ENCODE assay signal across 11 mouse cellular contexts in the genomic region with DNA sequence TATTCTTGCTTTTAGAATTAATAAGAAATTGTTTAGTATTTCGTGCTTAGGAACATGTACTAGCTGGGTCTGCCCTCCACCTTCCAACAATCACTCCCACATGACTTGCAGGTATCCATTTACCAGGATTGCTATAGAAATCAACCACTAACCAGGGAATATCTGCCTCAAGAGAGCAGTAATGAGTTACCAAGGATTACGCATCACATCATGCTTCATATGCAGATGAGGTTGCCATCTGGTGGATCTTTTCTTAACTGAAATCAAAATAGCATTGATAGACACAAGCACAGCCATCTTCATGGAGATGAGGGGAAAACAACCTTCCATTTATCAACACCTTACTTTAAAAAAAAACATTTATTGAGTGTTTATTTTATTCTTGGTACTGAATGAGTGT. TPM values are rescaled to one million over a fixed set of nuclear protein-coding genes. Genes with fewer than 3 reads are reported as not detected.
A peak's percentile ranks its signal among the peaks of the same experiment; 100 is the strongest.
DNase-seq lines count a peak whose midpoint lies in the region; ATAC-seq and TF ChIP-seq lines count a peak whose summit lies in the region.
"Had no signal": no experiment of that assay in that cellular context is flagged by ENCODE, and none has a peak within 500 bp of the region (broad histone marks: within the 10 kb centered on the region; RNA-seq: fewer than 3 reads in every experiment).

No protein-coding gene starts in this region.

- TF ChIP-seq CTCF in kidney, postnatal 0 days (IDR thresholded peaks at IDR 0.05; ENCODE audit: low read depth) = peak; percentile 80
- peak; percentile 69 for TF ChIP-seq CTCF in lung, postnatal 0 days (IDR thresholded peaks at IDR 0.05)
- no peak for TF ChIP-seq CTCF in lung, adult 2 months (IDR thresholded peaks at IDR 0.05; ENCODE audit: insufficient read depth, low read length)
- peak; percentile 16; the same call in 1 of the 2 replicates for TF ChIP-seq CTCF in brain, embryonic 14.5 days (IDR thresholded peaks at IDR 0.05; ENCODE audit: borderline replicate concordance, extremely low read depth, insufficient read depth, insufficient read length)

- no peak overlapping the region for H3K27ac ChIP-seq in kidney, postnatal 0 days
- no peak overlapping the region for H3K27ac ChIP-seq in lung, postnatal 0 days (ENCODE audit: low read length)
- H3K27ac ChIP-seq: heart, embryonic 15.5 days had no signal

- no peak overlapping the region for H3K9ac ChIP-seq in kidney, postnatal 0 days (ENCODE audit: low read depth, low read length)
- H3K9ac ChIP-seq in lung, postnatal 0 days (replicated peaks; ENCODE audit: low read depth) = no peak overlapping the region
- H3K9ac ChIP-seq: heart, embryonic 15.5 days had no signal

- peak; percentile 91 for ATAC-seq in frontal cortex, adult (ENCODE audit: low TSS enrichment)
- ATAC-seq in kidney, postnatal 0 days (replicated peaks; ENCODE audit: low FRiP score, low read depth) = no peak; the same call in 1 of the 2 replicates
- ATAC-seq in lung, postnatal 0 days = no peak
- no peak for ATAC-seq in activated CD4-positive, CD25-positive, alpha-beta regulatory T cell, adult 4 months

- H3K4me1 ChIP-seq in kidney, postnatal 0 days (replicated peaks; ENCODE audit: insufficient read depth, low read length) = no peaks in the 10 kb centered on the region
- no peaks in the 10 kb centered on the region for H3K4me1 ChIP-seq in lung, postnatal 0 days (ENCODE audit: insufficient read depth, low read depth, low read length)
- no peaks in the 10 kb centered on the region for H3K4me1 ChIP-seq in lung, adult 2 months (ENCODE audit: control insufficient read depth, insufficient read depth, low read length)
- H3K4me1 ChIP-seq: heart, embryonic 15.5 days had no signal

- no peaks in the 10 kb centered on the region for H3K36me3 ChIP-seq in kidney, postnatal 0 days (ENCODE audit: insufficient read depth, low read length)
- no peaks in the 10 kb centered on the region for H3K36me3 ChIP-seq in lung, postnatal 0 days (ENCODE audit: insufficient read depth, low read length)
- H3K36me3 ChIP-seq: heart, embryonic 15.5 days had no signal

- no peak overlapping the region for H3K4me2 ChIP-seq in kidney, postnatal 0 days (ENCODE audit: low read length)
- H3K4me2 ChIP-seq in lung, postnatal 0 days (replicated peaks; ENCODE audit: low read depth, low read length) = no peak overlapping the region
- H3K4me2 ChIP-seq: heart, embryonic 15.5 days had no signal

- DNase-seq in frontal cortex, postnatal 25 days (ENCODE audit: low spot score in 2 of 2) = no peak
- peak; percentile 67 for DNase-seq in kidney, postnatal 0 days (ENCODE audit: low spot score)
- no peak for DNase-seq in kidney, postnatal 25 days
- DNase-seq in lung, postnatal 0 days (ENCODE audit: low spot score) = peak; percentile 44
- no peak for DNase-seq in lung, adult 2 months
- DNase-seq in brain, embryonic 14.5 days (ENCODE audit: low read depth) = peak; percentile 68
- DNase-seq: lung, adult 18-20 months; thymus, adult 18-20 months had no signal

- H3K27me3 ChIP-seq in kidney, postnatal 0 days (ENCODE audit: insufficient read depth, low read length) = no peaks in the 10 kb centered on the region
- no peaks in the 10 kb centered on the region for H3K27me3 ChIP-seq in lung, postnatal 0 days (replicated peaks; ENCODE audit: insufficient read depth, low read length)
- H3K27me3 ChIP-seq: heart, embryonic 15.5 days had no signal

- H3K4me3 ChIP-seq in kidney, postnatal 0 days (replicated peaks; ENCODE audit: low read depth, low read length) = no peak overlapping the region
- H3K4me3 ChIP-seq in lung, postnatal 0 days (ENCODE audit: low read depth, low read length) = no peak overlapping the region
- no peak overlapping the region for H3K4me3 ChIP-seq in lung, adult 2 months (replicated peaks; ENCODE audit: extremely low read depth, low read depth, low read length)
- H3K4me3 ChIP-seq: heart, embryonic 15.5 days had no signal

- no peak for TF ChIP-seq EP300 in lung, postnatal 0 days (IDR thresholded peaks at IDR 0.05)

- no peak for TF ChIP-seq POLR2A in lung, adult 2 months (IDR thresholded peaks at IDR 0.05; ENCODE audit: borderline replicate concordance, extremely low read depth, low read depth, low read length)
- TF ChIP-seq POLR2A in brain, embryonic 14.5 days (IDR thresholded peaks at IDR 0.05; ENCODE audit: borderline replicate concordance, extremely low read depth, insufficient read depth, insufficient read length, poor library complexity, severe bottlenecking) = no peak

- WGBS in kidney, postnatal 0 days = 61% methylated on average over 2 of the region's 2 CpGs
- WGBS in lung, postnatal 0 days = 56% methylated on average over 2 of the region's 2 CpGs
- 65% methylated on average over 2 of the region's 2 CpGs for WGBS in lung, adult 2 months

- no peaks in the 10 kb centered on the region for H3K9me3 ChIP-seq in kidney, postnatal 0 days (replicated peaks; ENCODE audit: low read length)
- no peaks in the 10 kb centered on the region for H3K9me3 ChIP-seq in lung, postnatal 0 days (ENCODE audit: low read length)
- H3K9me3 ChIP-seq: heart, embryonic 15.5 days had no signal

RNA-seq across cellular contexts. Expression of gene Alg13, which starts 16.1 kb away (rescaled TPM):
- 15.0 and 15.7 TPM in 2 replicates for polyA plus RNA-seq in kidney, postnatal 0 days (2015; fragmentation: Nextera tagmentation; extraction: Ambion mirVana)
- polyA plus RNA-seq in lung, postnatal 0 days (2015; fragmentation: Nextera tagmentation; extraction: Ambion mirVana) = 6.3 and 7.9 TPM in 2 replicates
- polyA plus RNA-seq in lung, adult 2 months (2012; rRNA removed) = 2.5 and 3.3 TPM in 2 replicates
- polyA plus RNA-seq in brain, embryonic 14.5 days (2012; rRNA removed) = 16.6 and 17.2 TPM in 2 replicates
- 1 to 10 TPM; 7.2 to 8.4 TPM for polyA plus RNA-seq in activated CD4-positive, CD25-positive, alpha-beta regulatory T cell, adult 4 months (2017; shearing (Covaris generic))

Comparison
In these comparisons a context has a peak if more than half of its experiments do, and no peak if none do; other contexts are left out.
1. DNase-seq: peak in kidney, postnatal 0 days (single experiment), lung, postnatal 0 days (single experiment) and brain, embryonic 14.5 days (single experiment); none in frontal cortex, postnatal 25 days (0 of 2), kidney, postnatal 25 days (0 of 2) and lung, adult 2 months (single experiment).